Mouse (Mus musculus): ENCODE measurements around the gene Rer1.

Gene Rer1

GRCm38 (mm10) chr4:155075137-155075536, 11.0 kb downstream of the Rer1 start:
- no peak for DNase-seq (ENCODE audit: low spot score in 2 of 2)

- DNase-seq (ENCODE audit: low spot score in 2 of 2), result no peak
Measured at GRCm38 (mm10) chr4:155074418-155074817, 11.8 kb downstream of the Rer1 start.

GRCm38 (mm10) chr4:155070921-155071320, 15.3 kb downstream of the Rer1 start:
- DNase-seq (ENCODE audit: low spot score in 2 of 2), result no peak

GRCm38 (mm10) chr4:155070199-155070598, 16.0 kb downstream of the Rer1 start:
- no peak for DNase-seq (ENCODE audit: low spot score in 2 of 2)

- DNase-seq (ENCODE audit: low spot score in 2 of 2), result peak; percentile 43 to 49
Measured at GRCm38 (mm10) chr4:155069191-155069590, 17.0 kb downstream of the Rer1 start.

GRCm38 (mm10) chr4:155068357-155068972, 17.7 kb downstream of the Rer1 start:
- DNase-seq (ENCODE audit: low spot score in 2 of 2), result no peak

- peak; percentile 96 to 97 for DNase-seq (ENCODE audit: low spot score in 2 of 2)
Measured at GRCm38 (mm10) chr4:155066834-155067522, 19.2 kb downstream of the Rer1 start, which contains the start of gene Pex10. Gene Pex10 (plus strand): TSS chr4:155067016.

- peak; percentile 96 to 97 for DNase-seq (ENCODE audit: low spot score in 2 of 2)
Measured at GRCm38 (mm10) chr4:155065970-155066833, 20.0 kb downstream of the Rer1 start.

- DNase-seq (ENCODE audit: low spot score in 2 of 2), result no peak
Measured at GRCm38 (mm10) chr4:155064474-155064873, 21.7 kb downstream of the Rer1 start.

GRCm38 (mm10) chr4:155063895-155064294, 22.3 kb downstream of the Rer1 start:
- DNase-seq (ENCODE audit: low spot score in 2 of 2), result no peak

GRCm38 (mm10) chr4:155058325-155058724, 27.9 kb downstream of the Rer1 start:
- no peak for DNase-seq (ENCODE audit: low spot score in 2 of 2)

- no peak for DNase-seq (ENCODE audit: low spot score in 2 of 2)
Measured at GRCm38 (mm10) chr4:155056724-155057123, 29.5 kb downstream of the Rer1 start, which contains the start of gene Plch2. Gene Plch2 (minus strand): TSS chr4:155056784.

- DNase-seq (ENCODE audit: low spot score in 2 of 2), result no peak
Measured at GRCm38 (mm10) chr4:155050116-155050515, 36.1 kb downstream of the Rer1 start.

GRCm38 (mm10) chr4:155046636-155047035, 39.5 kb downstream of the Rer1 start:
- DNase-seq (ENCODE audit: low spot score in 2 of 2), result no peak

- DNase-seq (ENCODE audit: low spot score in 2 of 2), result no peak
Measured at GRCm38 (mm10) chr4:155043289-155043625, 42.9 kb downstream of the Rer1 start.

GRCm38 (mm10) chr4:155042606-155043288, 43.4 kb downstream of the Rer1 start:
- peak; percentile 53 to 62 for DNase-seq (ENCODE audit: low spot score in 2 of 2)

GRCm38 (mm10) chr4:155040696-155041095, 45.5 kb downstream of the Rer1 start:
- peak in 1 of 2 experiments; percentile 46 for DNase-seq (ENCODE audit: low spot score in 2 of 2)

- peak; percentile 61 for DNase-seq (ENCODE audit: low spot score in 2 of 2)
Measured at GRCm38 (mm10) chr4:155040197-155040596, 46.0 kb downstream of the Rer1 start.

- DNase-seq (ENCODE audit: low spot score in 2 of 2), result peak in 1 of 2 experiments; percentile 57
Measured at GRCm38 (mm10) chr4:155034787-155035186, 51.4 kb downstream of the Rer1 start.

- DNase-seq (ENCODE audit: low spot score in 2 of 2), result no peak
Measured at GRCm38 (mm10) chr4:155034202-155034601, 52.0 kb downstream of the Rer1 start.

GRCm38 (mm10) chr4:155033115-155033514, 53.1 kb downstream of the Rer1 start:
- DNase-seq (ENCODE audit: low spot score in 2 of 2), result no peak

All from right cerebral cortex, adult 2 months (tissue).